Mouse (Mus musculus): ENCODE measurements around the gene Npnt.

GRCm38 (mm10) chr3:132864329-132864919 lies 85.7 kb downstream of the Npnt start:
- no peak for TF ChIP-seq GATA1 (IDR thresholded peaks at IDR 0.05; ENCODE audit: borderline replicate concordance, low read length)
- TF ChIP-seq FLI1 (IDR thresholded peaks at IDR 0.05; ENCODE audit: low read length) = no peak
